Mouse (Mus musculus): Measurements from ENCODE around the gene F830045P16Rik. TPM values are rescaled to one million over a fixed set of nuclear protein-coding genes. Genes with fewer than 3 reads are reported as not detected.

The F830045P16Rik gene
- polyA plus RNA-seq, 1 experiment from 2014 or later: not detected

GRCm38 (mm10) chr2:129413488-129413887 lies 122.9 kb downstream of the F830045P16Rik start:
- WGBS (ENCODE audit: insufficient replicate concordance): 16% methylated on average over 6 of the region's 6 CpGs
- H3K27ac ChIP-seq (ENCODE audit: low read length): no peak overlapping the region
- ATAC-seq (ENCODE audit: low read depth): peak; percentile 19; the same call in 1 of the 2 replicates
- no peaks in the 10 kb centered on the region for H3K4me1 ChIP-seq (ENCODE audit: control insufficient read depth, low read depth, low read length)
- no peak overlapping the region for H3K4me2 ChIP-seq (ENCODE audit: low read depth, low read length)
- no peak overlapping the region for H3K4me3 ChIP-seq (ENCODE audit: low read depth, low read length)
- no peak overlapping the region for H3K9ac ChIP-seq (ENCODE audit: low read depth, low read length)
- H3K36me3 ChIP-seq (ENCODE audit: control insufficient read depth, insufficient read depth): no peaks in the 10 kb centered on the region
- H3K9me3 ChIP-seq (replicated peaks; ENCODE audit: control insufficient read depth, low read length): no peaks in the 10 kb centered on the region
- no peaks in the 10 kb centered on the region for H3K27me3 ChIP-seq (ENCODE audit: control insufficient read depth, insufficient read depth, low read depth, low read length)

GRCm38 (mm10) chr2:129411651-129412050 lies 124.8 kb downstream of the F830045P16Rik start:
- no peak for ATAC-seq (ENCODE audit: low read depth)
- Histone ChIP-seq H3K9ac (ENCODE audit: low read depth, low read length) (no peak overlapping the region), H3K4me3 (ENCODE audit: low read depth, low read length) (no peak overlapping the region), H3K36me3 (ENCODE audit: control insufficient read depth, insufficient read depth) (no peaks in the 10 kb centered on the region), H3K27me3 (ENCODE audit: control insufficient read depth, insufficient read depth, low read depth, low read length) (no peaks in the 10 kb centered on the region), H3K27ac (ENCODE audit: low read length) (no peak overlapping the region), H3K9me3 (replicated peaks; ENCODE audit: control insufficient read depth, low read length) (no peaks in the 10 kb centered on the region), H3K4me1 (ENCODE audit: control insufficient read depth, low read depth, low read length) (no peaks in the 10 kb centered on the region; the same call in 1 of the 2 replicates), H3K4me2 (ENCODE audit: low read depth, low read length) (no peak overlapping the region)
- 47% methylated on average over 3 of the region's 3 CpGs for WGBS (ENCODE audit: insufficient replicate concordance)

DNA sequence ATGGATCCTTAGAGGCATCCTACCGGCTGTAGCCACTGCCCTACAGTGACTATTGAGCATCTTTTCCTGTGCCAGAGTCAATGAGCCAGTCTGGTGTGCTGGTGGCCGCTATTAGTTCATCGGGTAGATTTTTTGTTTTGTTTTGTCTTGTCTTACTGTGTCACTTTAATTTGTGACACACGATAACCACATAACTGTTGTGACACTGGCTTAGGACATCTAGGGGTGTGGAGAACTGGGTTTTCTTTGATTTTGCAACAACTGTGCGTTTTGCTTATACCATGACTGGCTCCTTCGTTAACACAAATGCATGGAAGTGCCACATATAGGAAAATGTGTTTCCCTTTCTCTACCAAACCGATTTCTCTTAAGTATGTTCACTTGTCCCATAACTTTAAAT lies 126.1 kb downstream of the F830045P16Rik start:
- 58% methylated on average over 7 of the region's 7 CpGs for WGBS (ENCODE audit: insufficient replicate concordance)
- no peak for ATAC-seq (ENCODE audit: low read depth)

DNA sequence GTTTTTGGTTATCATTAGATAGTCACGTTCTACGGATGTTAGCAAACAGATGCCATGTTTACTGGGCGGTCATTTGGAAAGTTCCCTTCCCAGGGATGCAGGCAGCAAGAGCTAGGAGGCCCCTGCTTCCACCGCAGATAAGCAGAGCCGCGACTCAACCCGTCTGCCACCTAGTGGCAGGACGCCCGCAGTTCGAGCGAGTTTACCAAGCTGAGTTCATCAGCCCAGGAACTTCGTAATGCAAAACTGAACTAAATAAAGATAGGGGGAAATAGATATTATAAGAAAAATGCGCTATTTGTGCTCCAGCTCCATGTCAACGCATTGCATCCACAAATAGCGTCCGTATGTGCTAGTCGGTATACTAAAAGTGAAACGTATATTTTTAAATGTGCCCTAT lies 127.9 kb downstream of the F830045P16Rik start:
- no peak for ATAC-seq (ENCODE audit: low read depth)
- Histone ChIP-seq H3K27me3 (ENCODE audit: control insufficient read depth, insufficient read depth, low read depth, low read length) (no peaks in the 10 kb centered on the region), H3K9ac (ENCODE audit: low read depth, low read length) (no peak overlapping the region), H3K4me2 (ENCODE audit: low read depth, low read length) (no peak overlapping the region), H3K9me3 (replicated peaks; ENCODE audit: control insufficient read depth, low read length) (no peaks in the 10 kb centered on the region), H3K4me1 (ENCODE audit: control insufficient read depth, low read depth, low read length) (no peaks in the 10 kb centered on the region; the same call in 1 of the 2 replicates), H3K27ac (ENCODE audit: low read length) (no peak overlapping the region), H3K4me3 (ENCODE audit: low read depth, low read length) (no peak overlapping the region), H3K36me3 (ENCODE audit: control insufficient read depth, insufficient read depth) (no peaks in the 10 kb centered on the region)
- 13% methylated on average over 18 of the region's 18 CpGs for WGBS (ENCODE audit: insufficient replicate concordance)

More for the DNA sequence above, 126.1 kb downstream of the F830045P16Rik start:
- no peaks in the 10 kb centered on the region; the same call in 1 of the 2 replicates for H3K4me1 ChIP-seq (ENCODE audit: control insufficient read depth, low read depth, low read length)
- H3K27ac ChIP-seq (ENCODE audit: low read length): no peak overlapping the region
- H3K4me2 ChIP-seq (ENCODE audit: low read depth, low read length): no peak overlapping the region
- no peaks in the 10 kb centered on the region for H3K36me3 ChIP-seq (ENCODE audit: control insufficient read depth, insufficient read depth)
- H3K4me3 ChIP-seq (ENCODE audit: low read depth, low read length): no peak overlapping the region
- no peaks in the 10 kb centered on the region for H3K9me3 ChIP-seq (replicated peaks; ENCODE audit: control insufficient read depth, low read length)
- no peaks in the 10 kb centered on the region for H3K27me3 ChIP-seq (ENCODE audit: control insufficient read depth, insufficient read depth, low read depth, low read length)
- no peak overlapping the region for H3K9ac ChIP-seq (ENCODE audit: low read depth, low read length)

Other genes starting within 250 kb of the F830045P16Rik start
- 24.6 and 27.2 TPM in 2 replicates for gene Ckap2l, start 239.4 kb downstream of the F830045P16Rik start, polyA plus RNA-seq (2015; fragmentation: Nextera tagmentation; extraction: Ambion mirVana)
- gene Il1a, start 226.6 kb downstream of the F830045P16Rik start, polyA plus RNA-seq (2015; fragmentation: Nextera tagmentation; extraction: Ambion mirVana): 3.7 and 4.2 TPM in 2 replicates
- 0.11 and 0.42 TPM in 2 replicates for gene Il1b, start 165.5 kb downstream of the F830045P16Rik start, polyA plus RNA-seq (2015; fragmentation: Nextera tagmentation; extraction: Ambion mirVana)
- 24.7 and 27.8 TPM in 2 replicates for gene Sirpa, start 56.2 kb upstream of the F830045P16Rik start, polyA plus RNA-seq (2015; fragmentation: Nextera tagmentation; extraction: Ambion mirVana)
- gene Pdyn, start 163.2 kb upstream of the F830045P16Rik start, polyA plus RNA-seq (2015; fragmentation: Nextera tagmentation; extraction: Ambion mirVana): 0.06 TPM in 1 of 2 replicates, not detected in the other